Mouse (Mus musculus): ENCODE results near the gene Stum. TPM values are rescaled to one million over a fixed set of nuclear protein-coding genes. Genes with fewer than 3 reads are reported as not detected.
A peak's percentile ranks its signal among the peaks of the same experiment; 100 is the strongest.
"Not testable (repeated sequence)": the region's sequence is repeated elsewhere in the genome, so short reads cannot be mapped to it uniquely, and the experiment has no call there.

Gene Stum
- total RNA-seq (2014; fragmentation: Nextera tagmentation) (not detected in 2 replicates), total RNA-seq (2017) (not detected in 2 replicates)

DNA sequence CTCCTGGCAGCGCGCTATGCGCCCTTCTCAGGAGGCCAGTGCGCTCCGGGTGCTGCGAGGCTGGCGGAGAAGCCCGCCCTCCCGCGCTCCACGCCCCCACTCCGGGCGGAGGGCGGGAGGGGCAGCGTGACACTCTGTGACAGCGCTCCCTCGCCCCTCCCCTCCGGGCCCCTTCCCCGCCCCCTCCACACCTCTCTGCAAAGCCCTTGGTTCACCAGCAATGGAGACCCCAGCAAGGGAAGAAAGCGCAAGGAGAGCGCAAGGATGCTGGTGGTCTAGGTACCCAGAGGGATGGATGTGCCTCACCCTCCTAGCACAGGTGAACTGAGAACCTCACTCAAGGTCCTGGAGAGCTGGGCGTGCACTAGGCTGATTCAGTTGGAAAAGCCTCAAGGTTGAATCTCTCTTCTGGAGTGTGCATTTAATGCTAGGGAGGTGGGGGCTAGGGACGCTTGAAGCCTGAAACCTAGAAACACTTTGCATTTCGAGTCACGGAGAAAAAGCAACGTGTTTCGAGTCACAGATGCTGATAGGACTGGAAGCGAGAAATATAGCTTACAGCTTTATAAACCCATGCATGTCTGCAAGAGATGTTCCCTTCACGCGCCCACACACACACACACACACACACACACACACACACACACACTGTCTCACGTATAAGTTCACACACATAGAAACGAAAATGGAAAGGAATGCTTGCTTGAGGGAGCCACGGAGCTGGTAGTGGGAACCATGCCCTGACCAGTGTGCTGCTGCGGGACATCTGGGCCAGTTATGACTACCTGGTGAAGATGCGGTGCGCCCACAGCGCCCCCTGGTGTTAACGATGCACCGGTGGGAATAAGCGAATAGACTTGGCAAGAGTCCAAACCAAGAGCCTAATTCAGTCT is at the start of gene Stum:
Gene Stum (minus strand): TSS at position 106 of the 893 bp plus-strand sequence.
- peak; percentile 68 for ATAC-seq (replicated peaks; ENCODE audit: low FRiP score, low TSS enrichment, poor library complexity, severe bottlenecking)

DNA sequence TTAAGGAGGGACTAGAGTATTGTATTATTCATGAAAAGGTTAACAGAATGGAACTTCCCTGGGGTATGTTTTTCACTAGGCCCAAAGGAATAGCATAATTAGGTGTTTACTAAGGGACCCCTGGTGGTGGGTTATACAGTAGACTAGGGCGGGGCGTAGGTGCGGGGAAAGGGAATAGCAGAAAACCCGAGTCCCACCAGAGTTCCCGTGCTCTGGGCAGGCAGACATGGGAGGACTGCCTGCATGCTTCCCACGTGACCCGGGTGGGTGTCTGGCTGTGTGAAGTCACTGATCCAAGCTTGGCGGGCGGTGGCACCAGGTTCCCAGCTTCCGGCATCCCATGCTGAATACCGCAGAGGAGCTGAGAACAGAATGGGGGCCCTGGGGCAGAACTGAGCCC is 49.4 kb upstream of the Stum start:
- ATAC-seq (replicated peaks; ENCODE audit: low FRiP score, low TSS enrichment, poor library complexity, severe bottlenecking): no peak

DNA sequence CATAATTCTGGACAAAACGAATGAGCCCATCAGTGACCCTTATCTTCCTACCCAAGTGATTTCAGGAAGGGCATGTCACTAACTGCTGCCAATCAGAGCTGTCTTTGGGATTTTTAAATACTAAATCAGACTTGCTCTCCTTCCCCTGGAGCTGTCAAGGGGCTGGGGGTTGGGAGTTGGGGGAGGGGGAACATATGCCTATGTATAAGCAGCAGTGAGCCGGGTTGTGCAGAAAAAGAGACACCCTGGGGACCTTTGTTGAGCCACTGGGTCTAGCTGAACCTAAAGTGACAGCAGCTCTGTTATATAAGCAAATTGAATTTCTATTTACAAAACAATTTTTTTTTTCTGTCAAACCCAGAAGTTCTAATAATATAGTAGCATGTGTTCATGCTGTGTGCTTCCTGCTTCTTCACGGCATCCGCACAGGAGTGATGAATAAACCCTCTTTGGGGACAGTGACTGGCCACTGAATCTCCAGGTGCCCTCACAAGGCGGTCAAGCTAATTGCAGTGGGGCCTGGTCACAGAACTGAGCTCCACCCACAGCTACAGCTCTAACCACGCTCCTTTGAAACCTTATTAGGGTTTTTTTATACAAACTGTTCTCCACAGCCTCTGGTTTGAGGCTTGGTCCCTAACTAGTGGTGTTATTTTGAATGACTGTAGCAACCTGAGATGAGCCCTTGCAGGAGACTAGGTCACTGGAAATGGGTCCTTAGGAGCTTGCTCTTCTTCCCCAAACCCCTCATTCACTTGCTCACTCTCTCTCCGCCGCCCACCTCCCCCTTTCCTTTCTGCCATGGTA is 47.4 kb upstream of the Stum start:
- ATAC-seq (replicated peaks; ENCODE audit: low FRiP score, low TSS enrichment, poor library complexity, severe bottlenecking): no peak

DNA sequence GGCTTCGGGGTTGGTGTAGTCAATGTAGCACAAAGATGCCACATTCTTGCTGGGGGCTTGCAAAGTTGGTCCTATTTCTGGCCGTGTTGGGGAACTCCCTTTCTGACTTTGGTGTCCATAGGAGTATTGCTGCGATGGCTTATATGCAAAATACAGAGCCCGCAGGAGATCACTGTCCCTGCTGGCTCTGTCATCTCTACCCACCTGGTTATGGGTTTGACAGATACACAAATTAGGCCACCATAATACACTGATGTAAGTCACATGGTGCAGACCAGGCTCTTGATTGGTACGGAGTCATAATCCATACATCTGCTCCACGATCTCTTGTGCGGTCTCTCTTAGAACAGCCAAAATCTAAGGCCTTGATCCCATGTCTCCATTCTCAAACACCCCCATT is 46.5 kb upstream of the Stum start:
- no peak for ATAC-seq (replicated peaks; ENCODE audit: low FRiP score, low TSS enrichment, poor library complexity, severe bottlenecking)

DNA sequence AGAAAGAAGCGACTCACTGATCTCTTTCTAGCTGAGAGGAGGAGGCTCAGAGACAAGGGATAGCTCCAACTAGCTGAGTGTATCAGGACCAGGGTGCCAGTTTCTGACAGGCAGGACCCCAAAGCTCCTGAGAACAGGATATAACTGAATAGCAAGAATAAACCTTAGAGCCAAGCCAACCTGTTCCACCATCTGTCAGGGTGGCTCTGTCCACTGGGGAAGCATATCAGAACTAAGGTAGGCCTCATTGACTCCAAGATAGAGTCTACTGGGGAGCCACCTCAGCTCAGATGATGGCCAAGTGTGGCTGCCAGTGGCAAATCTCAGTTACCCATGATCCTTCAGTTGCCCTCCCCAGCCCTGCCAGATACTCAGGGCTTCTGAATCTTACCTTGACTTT is 42.0 kb upstream of the Stum start:
- no peak for ATAC-seq (replicated peaks; ENCODE audit: low FRiP score, low TSS enrichment, poor library complexity, severe bottlenecking)

DNA sequence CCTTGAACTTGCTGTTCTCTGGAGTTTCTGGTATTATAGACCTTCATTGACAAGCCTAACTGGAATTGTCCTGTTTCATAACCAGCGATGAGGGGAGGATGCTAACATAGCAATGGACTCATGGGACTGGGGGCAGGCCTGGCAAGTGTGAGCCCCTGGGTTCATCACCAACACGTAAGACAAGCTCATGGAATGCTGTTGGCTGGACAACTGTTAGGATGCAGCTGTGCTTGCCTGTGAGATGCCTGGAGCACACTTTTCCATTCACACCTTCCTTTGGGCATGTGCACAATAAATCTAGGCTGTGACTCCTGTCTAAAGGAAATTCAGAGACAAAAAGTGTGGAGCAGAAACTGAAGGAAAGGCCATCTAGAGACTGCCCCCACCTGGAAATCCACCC is 40.0 kb upstream of the Stum start:
- ATAC-seq (replicated peaks; ENCODE audit: low FRiP score, low TSS enrichment, poor library complexity, severe bottlenecking): no peak

DNA sequence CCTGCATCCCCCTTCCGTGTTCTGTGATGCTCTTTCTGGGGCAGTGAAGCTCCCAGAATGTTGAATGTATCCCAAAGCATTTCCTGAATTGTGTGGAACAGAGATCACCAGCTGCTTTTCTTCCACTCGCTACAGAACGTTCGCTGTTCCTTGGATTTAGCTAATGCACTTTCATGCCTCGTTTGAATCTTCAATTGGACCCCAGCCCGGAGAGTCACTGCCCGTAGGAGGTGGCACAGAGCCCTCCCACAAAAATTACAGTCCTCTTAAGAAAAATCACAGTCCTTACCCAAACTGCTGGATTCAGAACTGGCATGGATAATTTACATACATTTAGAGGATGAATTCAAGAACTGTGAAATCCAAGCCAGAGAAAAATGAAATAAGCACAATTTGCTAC is 36.9 kb upstream of the Stum start:
- ATAC-seq (replicated peaks; ENCODE audit: low FRiP score, low TSS enrichment, poor library complexity, severe bottlenecking): no peak

DNA sequence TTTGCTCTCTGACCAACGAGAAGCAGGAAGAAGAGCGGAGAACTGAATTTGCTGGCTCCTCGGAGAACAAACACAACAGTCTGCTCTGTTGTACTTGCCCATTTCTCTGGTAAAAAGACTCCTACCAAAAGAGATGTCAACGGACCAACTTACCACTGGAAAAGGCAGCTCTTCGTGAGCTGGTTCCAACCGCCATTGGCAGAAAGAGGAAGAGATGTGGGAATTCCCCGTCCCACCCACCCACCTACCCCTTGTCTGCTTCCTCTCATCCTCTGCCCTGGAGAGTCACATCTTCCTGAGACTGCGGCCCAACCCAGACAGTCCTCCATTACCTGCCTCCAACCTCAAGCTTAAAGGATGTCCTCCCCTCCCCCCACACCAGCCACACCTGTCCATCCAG is 36.2 kb upstream of the Stum start:
- no peak for ATAC-seq (replicated peaks; ENCODE audit: low FRiP score, low TSS enrichment, poor library complexity, severe bottlenecking)

DNA sequence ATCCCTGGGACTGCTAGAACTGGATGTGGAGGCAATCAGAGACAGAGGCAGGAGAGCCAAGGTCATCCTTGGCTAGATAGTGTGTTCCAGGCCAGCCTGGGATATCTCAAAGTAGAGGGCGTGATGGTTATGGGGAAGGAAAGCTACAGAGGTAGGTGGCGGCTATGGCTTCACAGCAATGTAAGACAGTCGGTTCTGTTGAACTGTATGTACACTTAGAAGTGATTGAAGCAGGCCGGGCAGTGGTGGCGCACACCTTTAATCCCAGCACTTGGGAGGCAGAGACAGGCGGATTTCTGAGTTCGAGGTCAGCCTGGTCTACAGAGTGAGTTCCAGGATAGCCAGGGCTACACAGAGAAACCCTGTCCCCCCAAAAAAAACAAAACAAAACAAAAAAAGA is 35.6 kb upstream of the Stum start:
- not testable (repeated sequence) for ATAC-seq (replicated peaks; ENCODE audit: low FRiP score, low TSS enrichment, poor library complexity, severe bottlenecking)

DNA sequence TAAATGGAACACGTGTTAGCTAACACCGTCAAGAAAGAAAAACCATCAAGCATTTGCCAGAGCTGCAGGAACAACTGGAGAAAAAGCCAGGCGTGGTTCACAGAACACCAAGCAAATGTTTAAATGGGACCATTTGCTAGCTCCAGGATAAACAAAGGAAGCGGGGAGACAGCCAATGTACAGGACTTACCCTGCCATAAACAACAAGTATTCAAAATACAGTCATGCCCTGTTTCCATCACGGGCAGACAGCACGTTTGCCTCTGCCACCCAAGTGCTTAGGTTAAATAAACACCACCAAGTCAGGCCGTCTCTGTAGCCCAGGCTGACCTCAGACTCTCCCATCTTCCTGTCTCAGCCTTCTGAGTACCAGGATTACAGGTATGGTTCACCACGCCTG is 35.1 kb upstream of the Stum start:
- ATAC-seq (replicated peaks; ENCODE audit: low FRiP score, low TSS enrichment, poor library complexity, severe bottlenecking): no peak

DNA sequence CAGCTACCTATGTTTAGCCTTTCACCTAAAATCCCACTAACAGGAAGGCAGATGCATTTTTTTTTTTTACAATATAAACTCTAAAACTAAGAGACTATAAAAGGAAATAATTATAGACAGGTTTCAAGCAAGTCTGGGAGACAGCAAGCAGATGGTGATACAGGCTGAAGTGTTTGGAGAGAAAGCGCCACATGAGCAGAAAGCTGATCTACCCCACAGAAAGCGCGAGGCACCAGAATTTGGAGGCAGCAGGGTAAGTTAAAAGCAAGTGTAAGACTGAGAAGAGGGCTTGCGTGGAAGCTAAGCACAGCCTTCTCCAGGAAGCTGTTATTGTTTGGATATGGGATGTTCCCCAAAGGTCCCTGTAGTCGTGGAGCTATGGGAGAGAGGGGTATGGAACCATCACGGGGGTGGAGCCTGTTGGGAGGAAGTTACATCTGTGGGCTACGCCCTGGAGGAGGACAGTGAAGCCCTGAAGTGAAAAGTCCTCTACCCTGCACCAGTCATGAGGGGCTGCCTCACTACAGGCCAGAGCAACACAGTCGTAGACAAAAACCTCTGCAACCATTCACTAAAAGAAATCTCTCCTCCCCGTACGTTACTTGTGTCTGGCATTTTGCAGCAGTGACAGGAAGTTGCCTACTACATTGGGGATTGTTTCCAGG is 34.2 kb upstream of the Stum start:
- ATAC-seq (replicated peaks; ENCODE audit: low FRiP score, low TSS enrichment, poor library complexity, severe bottlenecking): no peak

DNA sequence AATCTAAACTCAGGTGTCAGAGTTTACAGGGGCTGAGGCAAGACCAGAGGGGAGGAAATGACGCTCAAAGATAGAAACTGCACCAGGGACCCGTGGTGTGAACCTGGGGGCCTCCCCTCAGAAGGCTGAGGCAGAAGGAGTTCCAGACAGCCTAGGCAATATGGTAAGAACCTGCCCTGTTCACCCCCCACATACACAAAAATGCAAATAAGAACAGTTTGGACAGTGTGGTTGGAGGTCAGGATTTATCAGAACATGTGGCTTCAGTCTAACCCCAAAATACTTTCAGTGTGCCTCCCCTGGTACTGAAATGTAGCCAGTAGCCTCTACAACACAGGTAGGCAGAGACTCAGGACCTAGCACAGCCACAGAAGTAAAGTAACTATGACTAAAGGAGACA is 30.8 kb upstream of the Stum start:
- ATAC-seq (replicated peaks; ENCODE audit: low FRiP score, low TSS enrichment, poor library complexity, severe bottlenecking): no peak

DNA sequence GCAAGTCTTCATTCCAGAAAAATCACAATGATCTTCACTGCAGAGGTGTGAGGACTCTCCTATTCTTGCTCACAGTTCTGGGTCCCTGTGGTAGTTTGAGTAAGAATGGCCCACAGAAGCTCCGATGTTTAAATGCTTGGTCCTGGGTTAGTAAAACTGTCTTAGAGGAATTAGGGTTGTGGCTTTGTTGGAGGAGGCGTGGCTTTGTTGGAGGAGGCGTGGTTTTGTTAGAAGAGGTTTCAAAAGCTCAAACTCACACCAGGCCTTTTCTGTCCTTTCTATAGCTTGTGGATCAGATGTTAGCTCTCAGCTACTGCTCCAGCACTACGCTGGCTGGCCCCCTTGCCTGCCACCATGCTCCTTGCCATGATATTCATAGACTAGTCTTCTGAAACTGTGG is 27.6 kb upstream of the Stum start:
- ATAC-seq (replicated peaks; ENCODE audit: low FRiP score, low TSS enrichment, poor library complexity, severe bottlenecking): no peak

DNA sequence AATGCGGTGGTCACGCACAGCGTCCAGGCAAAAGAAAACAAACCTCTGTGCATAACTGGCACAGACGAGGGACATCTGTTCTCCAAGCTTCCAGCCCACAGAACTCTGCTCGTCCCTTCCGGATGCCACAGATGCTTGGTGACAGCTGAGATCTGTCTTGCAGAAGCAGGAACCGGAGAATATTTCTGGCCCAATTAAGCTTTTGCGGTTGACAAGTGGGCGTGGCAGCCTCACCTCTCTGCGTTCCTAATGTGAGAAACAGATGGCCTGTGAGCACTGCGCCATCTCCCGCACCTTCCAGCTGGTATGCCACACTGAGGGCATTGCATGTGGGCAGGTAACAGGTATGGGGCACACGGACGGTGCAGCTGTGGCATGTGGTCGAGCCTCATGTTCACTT is 27.1 kb upstream of the Stum start:
- peak; percentile 33; the same call in 1 of the 2 replicates for ATAC-seq (replicated peaks; ENCODE audit: low FRiP score, low TSS enrichment, poor library complexity, severe bottlenecking)

DNA sequence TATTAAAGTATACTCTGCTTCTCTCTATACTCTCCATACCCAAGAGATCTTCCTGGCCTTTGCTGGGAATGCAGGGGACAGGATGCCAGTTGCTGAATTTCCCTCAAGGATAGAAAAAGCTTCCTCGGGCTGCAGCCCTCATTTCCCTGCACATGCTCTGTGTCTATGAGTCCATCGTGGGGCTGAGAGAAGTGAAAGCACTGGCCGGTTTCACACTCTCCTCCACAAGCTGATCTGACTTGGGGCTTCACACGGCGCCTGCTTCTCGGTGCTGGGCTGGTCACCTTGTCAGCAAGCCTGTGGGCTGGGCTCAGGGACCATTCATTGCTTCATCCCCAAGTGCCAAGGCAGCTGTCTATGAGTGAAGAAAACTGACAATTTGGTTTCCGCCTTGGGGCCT is 25.4 kb upstream of the Stum start:
- no peak for ATAC-seq (replicated peaks; ENCODE audit: low FRiP score, low TSS enrichment, poor library complexity, severe bottlenecking)

DNA sequence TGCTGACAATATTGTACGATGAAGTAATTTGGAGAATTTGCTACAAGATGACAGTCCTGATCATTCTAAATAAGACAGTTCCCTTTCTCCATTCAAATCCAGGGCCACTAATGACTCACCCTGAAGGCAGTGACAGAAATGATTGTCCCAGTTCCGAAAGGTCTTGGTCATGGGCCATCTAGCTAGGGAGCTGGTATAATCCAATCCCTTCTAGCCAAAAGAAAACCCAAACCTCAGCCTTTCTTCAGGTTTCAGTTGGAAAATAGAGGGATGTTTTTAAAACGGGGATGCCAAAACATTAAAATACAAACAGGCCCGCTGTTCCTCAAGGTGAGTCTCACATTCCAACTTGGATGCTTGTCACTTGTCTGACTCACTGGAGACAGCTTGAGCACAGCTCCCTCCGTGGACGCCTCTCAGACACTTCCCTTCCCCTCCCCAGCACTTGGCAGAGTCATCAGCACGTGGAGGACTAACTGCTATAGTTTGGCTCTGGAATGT is 24.0 kb upstream of the Stum start:
- ATAC-seq (replicated peaks; ENCODE audit: low FRiP score, low TSS enrichment, poor library complexity, severe bottlenecking): no peak

DNA sequence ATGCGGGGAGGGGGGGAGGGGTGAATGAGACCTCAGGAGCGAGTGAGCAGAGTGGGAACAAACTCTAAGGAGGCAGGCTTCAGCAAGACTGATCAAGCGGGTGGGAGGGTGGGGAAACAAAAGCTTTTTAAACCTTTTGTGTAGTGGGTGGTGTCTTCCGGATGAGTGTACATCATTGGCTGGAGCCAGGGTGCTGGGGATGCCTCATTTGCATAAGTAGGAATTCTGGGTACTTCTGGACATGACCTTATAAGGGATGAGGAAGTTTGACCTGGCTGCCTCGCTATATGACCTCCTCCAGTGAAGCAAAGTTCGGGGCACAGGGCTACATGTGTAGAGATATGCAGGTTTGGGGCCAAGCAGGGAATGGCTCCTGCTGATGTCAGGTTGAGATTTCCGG is 23.0 kb upstream of the Stum start:
- ATAC-seq (replicated peaks; ENCODE audit: low FRiP score, low TSS enrichment, poor library complexity, severe bottlenecking): no peak

DNA sequence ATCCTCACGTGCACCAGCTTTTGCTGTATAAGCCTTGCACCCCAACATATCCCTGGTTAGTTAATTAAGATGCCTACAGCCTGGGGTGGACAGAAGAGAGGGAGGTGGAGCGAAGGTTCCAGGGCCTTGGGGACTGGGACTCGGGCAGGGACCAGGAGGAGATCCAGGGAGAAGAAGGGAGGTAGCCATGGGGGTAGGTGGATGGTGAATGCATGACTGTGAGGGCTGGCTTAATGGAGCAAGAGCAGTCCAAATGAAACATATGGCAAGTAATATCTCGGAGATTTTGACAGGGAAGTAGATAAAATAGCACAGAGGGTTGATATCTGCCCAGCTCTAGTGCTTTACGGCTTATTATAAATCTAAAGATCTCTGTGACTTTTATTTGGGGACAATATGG is 21.6 kb upstream of the Stum start:
- ATAC-seq (replicated peaks; ENCODE audit: low FRiP score, low TSS enrichment, poor library complexity, severe bottlenecking): no peak

DNA sequence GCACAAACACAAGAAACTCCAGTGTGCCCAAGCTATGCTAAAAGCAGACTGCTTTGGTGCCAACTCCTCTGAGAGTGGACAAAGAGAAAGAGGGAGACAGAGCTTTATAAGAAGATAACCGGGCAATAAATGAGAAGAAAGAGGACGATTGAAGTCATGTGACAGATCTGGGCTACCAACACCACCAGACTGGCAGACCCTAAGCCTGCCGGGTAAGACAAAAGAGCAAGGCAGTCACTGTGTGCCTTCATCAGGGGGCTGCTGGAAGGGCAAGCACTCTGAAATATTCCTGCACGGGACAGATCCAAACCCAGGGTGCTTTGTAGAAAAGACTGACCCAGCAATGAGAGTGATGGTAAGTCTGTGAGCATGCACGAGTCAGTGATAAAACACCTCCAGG is 20.2 kb upstream of the Stum start:
- no peak for ATAC-seq (replicated peaks; ENCODE audit: low FRiP score, low TSS enrichment, poor library complexity, severe bottlenecking)

DNA sequence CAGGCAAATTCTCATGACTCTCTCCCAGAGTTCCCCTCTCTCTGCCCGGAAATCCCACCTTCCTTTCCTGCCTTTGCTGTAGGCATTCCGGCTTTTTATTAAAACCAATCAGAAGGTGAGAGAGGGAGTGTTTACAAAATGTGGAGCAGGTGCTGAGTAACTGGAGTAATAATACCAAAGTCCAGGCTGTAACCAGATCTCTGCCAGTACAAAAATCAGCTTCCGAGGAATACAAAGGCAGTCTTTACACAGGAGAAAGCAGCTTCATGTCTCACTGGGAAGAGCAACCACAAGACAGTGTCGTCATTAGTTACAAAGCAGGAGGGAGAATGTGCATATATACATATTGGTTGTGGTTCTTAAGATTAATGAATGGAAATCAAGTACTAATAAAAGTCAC is 19.3 kb upstream of the Stum start:
- no peak for ATAC-seq (replicated peaks; ENCODE audit: low FRiP score, low TSS enrichment, poor library complexity, severe bottlenecking)

Measured in megakaryocyte-erythroid progenitor cell, adult 5-6 weeks (primary cell).